Mouse (Mus musculus): Measurements from ENCODE around the gene B3gnt4.

DNA sequence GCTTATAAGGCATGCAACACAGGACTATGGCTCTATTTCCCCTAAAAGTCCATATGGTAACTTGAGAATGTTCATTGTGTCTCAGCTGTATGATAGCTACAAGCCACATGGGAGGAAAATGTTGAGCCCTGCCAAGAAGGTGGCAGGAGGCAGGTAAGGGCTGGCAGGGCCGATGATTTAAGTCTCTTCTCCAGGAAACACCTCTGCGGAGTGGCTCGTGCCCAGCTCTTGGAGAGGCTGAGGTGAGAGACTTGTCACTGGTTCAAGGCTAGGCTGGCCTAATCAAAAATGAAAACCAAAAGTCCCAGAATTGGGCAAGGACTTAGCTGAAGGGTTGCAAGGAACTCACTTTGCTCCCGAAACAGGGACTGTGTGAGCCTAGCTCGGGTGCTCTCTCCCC is at the start of gene B3gnt4:
- TF ChIP-seq CTCF (IDR thresholded peaks at IDR 0.05; ENCODE audit: low read depth, low read length) (no peak), POLR2A (IDR thresholded peaks at IDR 0.05; ENCODE audit: extremely low read depth, insufficient read depth, low read length) (no peak)

All from liver, adult 2 months (tissue).